Mouse (Mus musculus) kidney, postnatal 0 days (tissue): ENCODE measurements around the gene Rps18. TPM values are rescaled to one million over a fixed set of nuclear protein-coding genes. Genes with fewer than 3 reads are reported as not detected.

Experiments
- ATAC-seq: fragments of 200-750 bp; cut with Nextera tagmentation; replicated peaks from 2 replicates; pipeline ENCODE4 v1.8.0; 2017; ENCODE audit warnings: low read depth, moderate number of reproducible peaks, moderate TSS enrichment, moderate library complexity; ENCODE audit not compliant: low FRiP score
- DNase-seq: peaks from one replicate; pipeline ENCODE4 v3.0.0-alpha.2; 2016; ENCODE audit warnings: low spot score
- H3K27ac ChIP-seq: fragments of 300-500 bp; sonication (generic); 2 replicates; pipeline ENCODE4 v1.5.1; 2014; ENCODE audit warnings: mild to moderate bottlenecking
- H3K27me3 ChIP-seq: fragments of 300-500 bp; sonication (generic); 2 replicates; pipeline ENCODE4 v1.6.1; 2014; ENCODE audit warnings: low read length, mixed read lengths; ENCODE audit not compliant: insufficient read depth
- H3K36me3 ChIP-seq: fragments of 300-500 bp; sonication (generic); 2 replicates; pipeline ENCODE4 v1.6.1; 2014; ENCODE audit warnings: low read length, mixed read lengths; ENCODE audit not compliant: insufficient read depth
- H3K4me1 ChIP-seq: fragments of 300-500 bp; sonication (generic); replicated peaks from 2 replicates; pipeline ENCODE4 v1.6.1; 2014; ENCODE audit warnings: antibody characterized with exemption, low read length, mixed read lengths; ENCODE audit not compliant: insufficient read depth
- H3K4me2 ChIP-seq: fragments of 300-500 bp; sonication (generic); 2 replicates; pipeline ENCODE4 v1.6.1; 2014; ENCODE audit warnings: mild to moderate bottlenecking, low read length, moderate library complexity, mixed read lengths
- H3K4me3 ChIP-seq: fragments of 300-500 bp; sonication (generic); replicated peaks from 2 replicates; pipeline ENCODE4 v1.5.1; 2014; ENCODE audit warnings: low read depth, low read length
- H3K9ac ChIP-seq: fragments of 300-500 bp; sonication (generic); 2 replicates; pipeline ENCODE4 v1.6.1; 2014; ENCODE audit warnings: low read depth, low read length
- H3K9me3 ChIP-seq: fragments of 300-500 bp; sonication (generic); replicated peaks from 2 replicates; pipeline ENCODE4 v1.6.1; 2016; ENCODE audit warnings: low read length, inconsistent platforms, mixed read lengths
- CTCF ChIP-seq: IDR thresholded peaks from 2 replicates; pipeline ENCODE4 v1.5.1; 2016; ENCODE audit warnings: antibody characterized with exemption, low read depth, mild to moderate bottlenecking, moderate library complexity
- WGBS: fragments of 180-500 bp; shearing (Covaris S2); extraction: QIAGEN DNeasy Blood & Tissue Kit; methylation state at CpG from one replicate; pipeline ENCODE4 v1.1.7; 2014; 5-methylcytosine and 5-hydroxymethylcytosine counted together
- polyA plus RNA-seq: library from polyadenylated mRNA; unstranded; fragments of >200 nt; fragmentation: Nextera tagmentation; extraction: Ambion mirVana; gene quantifications from 2 replicates; pipeline ENCODE4 v1.2.1, GENCODE M21; 2015

Rps18 gene
- polyA plus RNA-seq, 1 experiment from 2014 or later = 2,304 TPM

DNA sequence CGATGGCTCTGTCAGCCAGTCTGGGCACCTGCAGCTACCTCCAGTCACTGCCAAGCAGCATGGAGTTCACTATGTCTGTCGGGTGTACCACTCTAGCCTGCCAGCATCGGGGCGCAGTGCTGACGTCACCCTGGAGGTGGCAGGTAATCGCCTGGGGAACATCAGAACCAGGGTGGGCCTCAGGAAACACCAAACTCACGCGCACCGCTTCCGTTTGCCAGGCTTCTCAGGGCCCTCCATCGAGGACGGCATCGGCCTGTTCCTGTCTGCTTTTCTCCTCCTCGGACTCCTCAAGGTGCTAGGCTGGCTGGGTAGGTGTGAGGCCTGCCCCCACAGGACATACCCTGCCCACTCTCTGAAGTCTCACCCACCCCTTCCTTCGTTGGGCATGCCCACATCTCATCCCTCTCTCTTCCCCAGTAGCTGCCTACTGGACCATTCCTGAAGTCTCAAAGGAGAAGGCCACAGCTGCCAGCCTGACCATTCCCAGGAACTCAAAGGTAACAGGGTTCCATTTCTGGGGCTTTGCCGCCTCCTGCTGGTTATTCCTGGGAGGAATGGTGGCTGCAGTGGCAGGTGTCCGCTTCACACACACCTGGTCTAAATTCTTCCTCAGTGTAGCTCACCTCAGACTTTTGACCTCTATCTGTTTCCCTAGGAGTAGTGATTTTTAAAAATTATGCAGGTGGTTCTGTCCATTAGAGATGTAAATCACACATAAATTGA is 29.4 kb downstream of the Rps18 start:
- Histone ChIP-seq H3K27ac (no peak overlapping the region), H3K4me2 (no peak overlapping the region), H3K4me3 (no peak overlapping the region), H3K4me1 (peaks cover 3% of the 10 kb centered on the region; the same call in 1 of the 2 replicates), H3K9me3 (no peaks in the 10 kb centered on the region), H3K36me3 (0 out of 2 replicates have a peak, but pooled peaks cover 8% of the 10 kb centered on the region), H3K27me3 (no peaks in the 10 kb centered on the region), H3K9ac (no peak overlapping the region)
- 84% methylated on average over 17 of the region's 17 CpGs for whole genome bisulfite sequencing
- ATAC-seq (no peak), DNase-seq (peak; percentile 24)
- TF ChIP-seq CTCF = peak; percentile 59

DNA sequence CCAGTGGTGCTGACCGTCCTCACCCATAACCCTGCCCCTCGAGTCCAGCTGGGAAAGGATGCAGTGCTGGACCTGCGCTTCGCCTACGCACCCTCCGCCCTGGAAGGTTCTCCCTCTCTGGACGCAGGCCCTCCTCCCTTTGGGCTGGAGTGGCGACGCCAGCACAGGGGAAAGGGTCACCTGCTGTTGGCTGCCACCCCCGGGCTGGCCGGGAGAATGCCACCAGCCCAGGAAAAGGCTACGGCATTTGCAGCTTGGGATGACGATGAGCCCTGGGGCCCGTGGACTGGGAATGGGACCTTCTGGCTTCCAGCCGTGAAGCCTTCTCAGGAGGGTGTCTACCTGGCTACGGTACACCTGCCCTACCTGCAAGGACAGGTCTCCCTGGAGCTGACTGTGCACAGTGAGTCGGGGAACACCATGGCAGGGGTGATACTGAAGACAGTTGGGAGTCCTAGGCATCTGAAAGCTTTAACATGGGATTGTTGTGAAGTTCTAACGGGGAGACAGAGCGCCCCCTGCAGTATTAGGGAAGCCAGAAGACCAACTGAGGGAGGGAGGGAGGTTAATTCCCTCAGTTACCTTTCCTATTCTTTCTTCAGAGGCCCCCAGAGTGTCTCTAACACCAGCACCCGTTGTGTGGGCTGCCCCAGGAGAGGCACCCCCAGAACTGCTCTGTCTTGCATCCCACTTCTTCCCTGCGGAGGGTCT is 30.2 kb downstream of the Rps18 start:
- H3K9me3 ChIP-seq = no peaks in the 10 kb centered on the region
- H3K27ac ChIP-seq = no peak overlapping the region
- no peak overlapping the region for H3K9ac ChIP-seq
- H3K4me3 ChIP-seq = no peak overlapping the region
- no peak for ATAC-seq
- peak; percentile 17; the same call in 1 of the 2 replicates for TF ChIP-seq CTCF
- 0 out of 2 replicates have a peak, but pooled peaks cover 8% of the 10 kb centered on the region for H3K36me3 ChIP-seq
- no peak for DNase-seq
- H3K4me2 ChIP-seq = no peak overlapping the region
- H3K27me3 ChIP-seq = no peaks in the 10 kb centered on the region
- H3K4me1 ChIP-seq = 0 out of 2 replicates have a peak, but pooled peaks cover 3% of the 10 kb centered on the region
- WGBS = 86% methylated on average over 21 of the region's 21 CpGs

DNA sequence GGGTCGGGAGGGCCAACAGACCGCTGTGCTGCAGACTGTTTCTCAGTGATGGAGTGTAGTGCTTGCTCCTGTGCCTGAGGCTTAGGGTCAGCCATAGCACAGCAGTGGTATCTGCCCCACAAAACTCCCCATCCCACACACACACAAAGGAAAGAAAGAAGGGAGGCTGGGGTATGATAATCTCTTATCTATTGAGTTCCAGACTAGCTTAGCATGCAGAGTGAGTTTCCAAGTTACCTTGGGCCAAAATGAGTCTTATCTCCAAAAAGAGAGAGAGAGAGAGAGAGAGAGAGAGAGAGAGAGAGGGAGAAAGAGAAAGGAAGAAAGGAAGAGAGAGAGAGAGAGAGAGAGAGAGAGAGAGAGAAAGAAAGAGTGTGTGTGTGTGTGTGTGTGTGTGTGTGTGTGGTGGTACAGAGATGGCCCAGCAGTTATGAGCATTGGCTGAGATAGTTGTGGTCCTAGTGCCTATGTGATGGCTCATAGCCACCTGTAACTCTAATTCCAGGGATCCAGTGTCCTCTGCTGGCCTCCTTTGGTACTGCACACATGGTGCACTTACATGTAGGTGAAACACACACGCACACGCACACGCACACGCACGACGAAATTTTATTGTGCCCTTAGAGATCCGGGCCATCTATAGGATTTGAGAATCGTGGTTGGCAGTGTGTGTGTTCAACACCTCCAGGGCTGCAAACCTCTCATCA is 31.1 kb downstream of the Rps18 start:
- Histone ChIP-seq H3K9ac (no peak overlapping the region), H3K27ac (no peak overlapping the region), H3K27me3 (no peaks in the 10 kb centered on the region), H3K36me3 (0 out of 2 replicates have a peak, but pooled peaks cover 8% of the 10 kb centered on the region), H3K4me3 (no peak overlapping the region), H3K9me3 (no peaks in the 10 kb centered on the region), H3K4me2 (no peak overlapping the region), H3K4me1 (no peaks in the 10 kb centered on the region)
- DNase-seq = no peak
- peak; percentile 55; the same call in 1 of the 2 replicates for TF ChIP-seq CTCF
- WGBS = 89% methylated on average over 10 of the region's 10 CpGs
- ATAC-seq = no peak

DNA sequence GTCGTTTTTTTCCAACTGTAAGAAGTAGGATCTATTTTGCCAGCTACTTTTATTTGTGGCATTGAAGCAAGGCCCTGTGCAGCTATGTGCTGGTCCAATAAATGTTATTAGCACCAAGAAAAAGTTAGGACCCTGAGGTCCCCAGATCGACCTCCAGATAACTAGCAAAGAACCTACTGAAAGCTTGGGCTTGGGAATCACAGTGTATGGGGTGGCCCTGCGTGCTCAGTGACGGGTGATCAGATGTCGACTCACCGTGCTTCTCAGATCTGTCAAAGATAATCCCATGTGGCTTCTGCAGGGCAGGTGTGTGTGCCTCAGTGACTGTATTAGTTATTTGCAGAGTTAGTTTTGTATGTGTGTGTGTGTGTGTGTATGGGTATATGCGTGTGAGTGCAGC is 34.4 kb downstream of the Rps18 start:
- Histone ChIP-seq H3K4me1 (peaks cover 6% of the 10 kb centered on the region), H3K27me3 (no peaks in the 10 kb centered on the region), H3K4me2 (no peak overlapping the region), H3K4me3 (no peak overlapping the region), H3K9me3 (no peaks in the 10 kb centered on the region), H3K27ac (no peak overlapping the region), H3K9ac (no peak overlapping the region), H3K36me3 (0 out of 2 replicates have a peak, but pooled peaks cover 4% of the 10 kb centered on the region)
- no peak for TF ChIP-seq CTCF
- ATAC-seq (no peak), DNase-seq (no peak)
- WGBS = 91% methylated on average over 7 of the region's 7 CpGs

DNA sequence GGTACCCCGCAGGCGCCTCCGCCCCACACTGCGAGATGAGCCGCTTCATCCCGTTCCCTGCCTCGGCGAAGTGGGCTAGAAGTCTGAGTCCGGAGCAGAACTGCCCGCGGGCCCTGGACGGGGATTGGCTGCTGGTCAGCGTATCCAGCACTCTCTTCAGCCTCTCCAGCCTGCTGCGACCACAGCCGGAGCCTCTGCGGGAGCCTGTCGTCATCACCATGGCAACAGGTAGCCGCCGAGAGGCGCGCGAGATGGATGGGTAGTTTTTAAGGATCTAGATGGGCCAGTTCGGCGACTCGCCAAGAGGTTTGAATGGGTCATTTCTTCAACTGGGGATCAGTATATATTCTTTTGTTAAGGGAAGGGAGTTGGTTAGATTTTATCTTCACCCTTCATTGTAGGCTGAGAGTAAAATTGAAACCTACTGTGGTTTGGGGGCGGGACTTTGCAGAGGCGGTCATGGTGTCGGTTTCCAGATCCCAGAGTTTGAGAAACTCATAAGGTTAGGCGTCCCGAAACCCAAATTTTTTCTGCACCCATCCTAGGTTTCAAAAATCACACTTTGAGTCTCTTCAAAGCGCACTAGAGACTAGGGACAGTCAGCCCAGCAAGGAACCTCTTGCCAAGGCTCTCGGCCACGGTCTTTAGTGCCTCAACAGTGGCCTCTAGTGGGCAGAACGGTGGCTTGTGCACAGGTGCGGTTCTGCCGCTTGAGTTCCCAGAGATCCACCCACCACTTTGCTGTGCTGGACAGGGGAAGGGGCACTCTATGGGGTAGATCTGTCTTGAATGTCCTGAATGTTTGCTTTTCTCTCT is 35.3 kb downstream of the Rps18 start:
- DNase-seq (peak; percentile 90), ATAC-seq (peak; percentile 53)
- peak overlapping the region; percentile 90 for H3K27ac ChIP-seq
- WGBS = under 1% methylated on average over 36 of the region's 36 CpGs
- H3K4me1 ChIP-seq = peaks cover 6% of the 10 kb centered on the region
- TF ChIP-seq CTCF = peak; percentile 88
- H3K9me3 ChIP-seq = no peaks in the 10 kb centered on the region
- H3K27me3 ChIP-seq = no peaks in the 10 kb centered on the region
- peak overlapping the region; percentile 72 for H3K4me3 ChIP-seq
- H3K36me3 ChIP-seq = 0 out of 2 replicates have a peak, but pooled peaks cover 4% of the 10 kb centered on the region
- peak overlapping the region; percentile 71 for H3K9ac ChIP-seq
- H3K4me2 ChIP-seq = peak overlapping the region; percentile 95
